Mouse (Mus musculus) kidney, postnatal 14 days (tissue): ENCODE data around the gene Dhx15.
A peak's percentile ranks its signal among the peaks of the same experiment; 100 is the strongest.
"Not testable (repeated sequence)": the region's sequence is repeated elsewhere in the genome, so short reads cannot be mapped to it uniquely, and the experiment has no call there.

Experiments
- DNase-seq: peaks from one replicate; pipeline ENCODE4 v3.0.0; 2022; ENCODE audit warnings: mixed read lengths

The Dhx15 gene

GRCm38 (mm10) chr5:52190371-52191179, at the start of gene Dhx15:
Gene Dhx15 (minus strand): TSS chr5:52190514.
- peak; percentile 97 for DNase-seq

DNA sequence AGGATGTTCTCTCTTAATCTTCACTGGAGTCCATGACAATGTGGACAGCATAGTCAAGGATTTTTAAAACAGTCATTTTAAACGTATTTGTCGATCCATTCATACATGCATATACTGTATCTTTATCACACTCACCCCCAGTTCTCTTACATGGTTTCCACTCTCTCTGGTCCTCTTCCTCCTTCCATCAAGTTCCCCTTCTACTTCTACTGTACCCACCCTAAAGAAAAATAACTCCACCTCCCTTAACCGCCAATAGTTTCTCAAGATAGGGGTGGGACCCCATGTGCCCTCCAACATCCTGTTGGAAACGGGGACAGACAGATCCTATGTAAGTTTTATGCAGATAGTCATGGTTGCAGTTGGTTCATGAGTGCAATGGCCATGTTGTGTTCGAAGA, 48.6 kb upstream of the Dhx15 start:
- no peak for DNase-seq

DNA sequence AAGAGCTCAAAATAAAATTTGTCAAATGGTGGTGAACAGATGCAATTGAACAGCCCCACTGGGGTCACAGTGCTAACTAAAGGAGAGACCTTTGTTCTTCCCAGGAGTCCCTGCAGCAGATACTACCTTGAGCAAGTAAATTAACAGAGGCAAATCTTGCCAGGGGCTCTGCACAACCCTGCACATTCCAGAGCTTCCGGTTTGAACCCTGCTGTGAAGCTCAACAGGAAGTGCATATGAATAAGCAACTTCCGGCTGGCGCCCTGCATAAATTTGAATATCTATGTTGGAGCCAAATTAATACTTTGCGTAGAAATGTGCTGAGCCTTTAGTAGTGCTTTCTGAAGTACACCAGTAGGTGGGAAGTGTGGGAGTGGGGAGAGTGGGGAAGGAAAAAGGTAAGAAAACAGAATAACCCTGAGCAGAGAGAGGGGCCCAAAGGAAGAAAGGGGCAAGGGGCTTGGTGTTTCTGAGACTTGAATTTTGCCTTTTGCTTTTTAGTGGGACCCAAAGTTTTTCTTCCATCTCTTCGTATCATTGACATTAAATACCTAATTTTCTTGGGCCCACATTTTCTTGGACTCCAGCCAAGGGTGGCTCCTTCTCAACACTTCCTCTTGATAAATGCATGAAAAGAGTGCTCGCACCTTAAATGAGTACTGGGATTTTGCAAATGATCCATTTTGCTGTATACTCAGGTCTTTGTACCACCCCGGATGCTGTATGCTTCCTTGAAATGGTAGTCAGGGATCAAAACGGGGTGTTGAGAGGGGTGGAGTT, 47.8 kb upstream of the Dhx15 start:
- peak; percentile 25 for DNase-seq

DNA sequence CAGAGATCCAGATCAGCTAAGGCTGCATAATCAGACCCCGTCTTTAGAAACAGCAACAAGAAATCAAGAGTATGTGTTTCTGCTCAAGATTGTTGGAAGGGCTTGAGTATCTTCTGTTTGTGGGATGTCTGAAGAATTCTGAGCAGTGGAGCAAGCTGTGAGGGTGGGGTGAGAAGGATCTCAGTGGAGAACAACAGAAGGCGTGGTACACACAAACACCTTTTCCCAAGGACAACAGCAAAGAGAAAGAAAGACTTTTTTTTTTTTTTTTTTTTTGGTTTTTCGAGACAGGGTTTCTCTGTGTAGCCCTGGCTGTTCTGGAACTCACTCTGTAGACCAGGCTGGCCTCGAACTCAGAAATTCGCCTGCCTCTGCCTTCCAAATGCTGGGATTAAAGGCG, 46.3 kb upstream of the Dhx15 start:
- DNase-seq, result not testable (repeated sequence)

DNA sequence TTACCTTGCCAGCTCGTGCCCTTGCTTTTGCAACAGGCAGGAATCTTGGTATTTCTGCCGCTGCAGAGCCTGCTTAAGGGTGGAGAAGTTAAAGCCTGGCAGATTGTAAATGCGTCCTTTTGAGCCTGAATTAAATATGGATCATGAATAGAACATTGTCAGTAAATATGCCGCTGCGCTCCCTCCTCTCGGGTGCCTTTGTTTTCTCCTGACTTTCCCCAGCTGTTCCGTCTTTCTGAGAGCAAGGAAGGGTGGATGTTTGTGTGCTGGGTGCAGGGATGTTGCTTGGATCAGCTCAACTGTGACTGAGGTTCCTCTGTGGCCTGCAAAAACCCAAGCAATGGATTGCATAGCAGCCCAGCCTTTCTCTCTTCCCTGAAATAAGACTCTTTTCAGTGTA, 44.3 kb upstream of the Dhx15 start:
- DNase-seq, result no peak

GRCm38 (mm10) chr5:52233891-52234290, 43.6 kb upstream of the Dhx15 start:
- no peak for DNase-seq

DNA sequence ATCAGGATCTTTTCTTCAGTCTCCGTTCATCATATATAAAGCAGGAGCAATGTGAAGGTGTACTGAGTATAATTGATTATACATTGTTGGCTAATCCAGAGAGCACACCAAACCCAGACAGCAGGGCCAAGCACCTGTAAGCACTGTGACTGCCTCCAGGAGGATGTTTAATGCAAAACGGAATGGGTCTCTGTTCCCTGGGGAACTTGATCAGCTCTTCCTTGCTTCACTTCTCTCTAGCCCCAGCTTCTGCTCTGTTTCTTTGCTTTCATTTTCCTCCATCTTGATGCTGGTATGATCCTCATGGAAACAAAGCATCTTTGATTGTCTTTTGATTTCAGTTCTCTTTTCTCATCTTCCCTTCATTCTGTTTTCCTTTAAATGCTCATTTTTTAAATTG, 42.3 kb upstream of the Dhx15 start:
- no peak for DNase-seq

- DNase-seq, result no peak
Observed at GRCm38 (mm10) chr5:52232199-52232598, 41.9 kb upstream of the Dhx15 start.

DNA sequence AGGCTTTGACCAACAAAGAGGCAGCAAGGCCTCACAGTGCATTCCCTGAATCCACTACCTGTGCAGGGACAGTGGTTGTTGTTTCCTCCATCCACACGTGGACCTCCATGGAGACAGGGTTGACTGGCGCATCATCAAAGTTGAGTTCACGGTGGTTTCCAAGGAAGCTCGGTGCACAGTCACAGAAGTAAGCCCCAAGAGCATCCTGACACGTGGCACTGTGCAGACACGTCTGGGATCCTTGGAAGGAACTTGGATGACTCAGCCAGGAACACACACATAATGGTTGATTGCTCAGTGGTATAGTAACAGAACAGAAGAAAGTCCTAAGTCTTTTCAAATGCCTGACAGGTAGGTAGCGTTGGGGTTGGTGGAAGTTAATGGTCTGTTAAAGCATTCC, 40.2 kb upstream of the Dhx15 start:
- DNase-seq, result no peak

DNA sequence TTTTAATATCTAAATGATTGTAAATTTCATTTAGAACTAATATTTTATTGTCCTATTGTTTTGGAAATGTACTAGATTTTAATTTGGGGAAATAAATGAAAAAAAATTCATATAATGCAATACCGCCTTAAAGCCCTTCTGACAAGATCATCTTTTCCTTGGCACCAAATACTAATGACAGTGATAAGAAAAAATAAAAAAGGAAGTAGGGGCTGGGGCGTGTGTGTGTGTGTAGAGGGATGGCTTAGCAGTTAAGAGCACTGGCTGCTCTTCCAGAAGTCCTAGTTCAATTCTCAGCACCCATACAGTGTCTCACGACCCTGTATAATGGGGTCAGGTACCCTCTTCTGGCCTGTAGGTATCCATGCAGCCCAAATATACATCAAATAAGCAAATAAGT, 36.4 kb upstream of the Dhx15 start:
- no peak for DNase-seq

DNA sequence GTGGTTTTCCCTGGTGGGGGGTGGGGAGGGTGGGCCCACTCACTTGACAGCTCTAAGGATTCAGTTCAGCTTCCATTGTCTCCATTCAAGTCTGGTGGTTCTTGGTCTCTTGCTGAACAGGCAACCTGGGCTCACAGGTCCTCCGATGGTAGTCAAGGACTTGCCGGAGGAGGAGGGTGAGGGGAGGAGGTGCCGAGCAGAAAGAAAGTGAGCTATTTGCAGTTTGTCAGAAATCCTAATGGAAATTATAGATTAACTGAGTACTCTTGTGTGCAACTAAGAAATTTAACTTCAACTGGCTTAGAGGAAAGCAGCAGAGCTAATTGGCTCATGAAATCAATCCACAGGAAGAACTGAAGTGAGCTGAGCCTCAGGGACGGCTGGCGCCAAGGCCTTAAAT, 31.3 kb upstream of the Dhx15 start:
- no peak for DNase-seq

- no peak for DNase-seq
Observed at GRCm38 (mm10) chr5:52220013-52220804, 29.9 kb upstream of the Dhx15 start.

DNA sequence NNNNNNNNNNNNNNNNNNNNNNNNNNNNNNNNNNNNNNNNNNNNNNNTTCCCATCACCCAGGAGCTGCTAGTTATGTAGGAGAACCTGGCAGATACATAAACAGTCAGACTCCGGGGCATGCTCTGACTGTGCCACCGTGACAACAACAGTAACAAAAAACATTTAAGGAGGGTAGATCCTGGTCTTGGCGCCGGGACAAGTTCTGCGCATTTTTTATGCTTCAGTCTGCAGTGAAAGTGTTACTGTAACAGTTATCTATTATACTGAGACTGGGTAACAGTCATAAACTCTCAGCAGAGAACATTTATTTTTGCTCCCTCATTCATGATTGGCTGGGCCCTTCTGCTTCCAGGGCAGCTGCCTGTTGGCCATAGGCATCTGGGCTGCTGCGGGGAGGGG, 27.9 kb upstream of the Dhx15 start:
- no peak for DNase-seq

DNA sequence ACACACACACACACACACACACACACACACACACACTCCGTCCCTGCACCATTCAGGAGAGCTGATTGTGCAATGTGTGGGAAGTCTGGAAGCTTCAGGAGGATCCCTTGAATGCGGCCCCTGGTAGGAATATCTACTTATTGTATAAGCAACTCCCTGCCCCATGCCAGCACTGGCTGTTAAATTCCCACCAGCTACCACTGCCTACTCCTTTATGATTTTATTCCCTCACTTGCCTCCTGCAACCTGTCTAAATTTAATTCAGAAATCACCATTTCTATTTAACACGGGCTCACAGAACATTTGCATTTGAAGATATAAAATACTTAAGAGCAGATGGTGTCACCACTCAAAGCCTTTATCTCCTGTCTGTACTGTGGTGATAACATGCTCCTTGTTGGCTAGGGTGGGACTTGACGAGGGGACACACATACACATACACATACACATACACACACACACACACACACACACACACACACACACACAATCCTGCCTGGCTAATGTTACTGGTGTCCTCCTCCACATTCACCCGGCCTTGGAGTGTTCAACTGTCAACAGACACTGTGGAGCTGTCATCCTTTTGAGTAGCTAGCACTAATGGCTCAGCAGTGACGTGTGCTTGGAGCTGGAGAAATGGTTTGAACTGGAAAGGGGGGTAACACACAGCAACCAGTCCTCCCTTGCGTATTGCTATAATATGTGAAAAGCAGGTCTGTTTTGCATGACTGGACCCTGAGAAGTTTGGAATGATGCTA, 23.0 kb upstream of the Dhx15 start:
- no peak for DNase-seq

DNA sequence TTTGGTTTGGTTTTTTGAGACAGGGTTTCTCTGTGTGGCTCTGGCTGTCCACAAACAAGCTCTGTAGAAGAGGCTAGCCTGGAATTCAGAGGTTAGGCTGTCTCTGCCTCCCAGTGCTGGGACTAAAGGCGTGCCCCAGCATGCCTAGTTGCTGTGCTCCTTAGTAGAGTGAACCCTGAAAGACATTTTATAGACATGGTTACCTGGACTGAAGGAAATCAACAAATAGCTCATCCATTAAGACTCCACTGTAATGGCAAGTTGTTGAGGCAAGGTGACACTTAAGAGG, 810 bp upstream of the Dhx15 start:
- DNase-seq, result no peak

DNA sequence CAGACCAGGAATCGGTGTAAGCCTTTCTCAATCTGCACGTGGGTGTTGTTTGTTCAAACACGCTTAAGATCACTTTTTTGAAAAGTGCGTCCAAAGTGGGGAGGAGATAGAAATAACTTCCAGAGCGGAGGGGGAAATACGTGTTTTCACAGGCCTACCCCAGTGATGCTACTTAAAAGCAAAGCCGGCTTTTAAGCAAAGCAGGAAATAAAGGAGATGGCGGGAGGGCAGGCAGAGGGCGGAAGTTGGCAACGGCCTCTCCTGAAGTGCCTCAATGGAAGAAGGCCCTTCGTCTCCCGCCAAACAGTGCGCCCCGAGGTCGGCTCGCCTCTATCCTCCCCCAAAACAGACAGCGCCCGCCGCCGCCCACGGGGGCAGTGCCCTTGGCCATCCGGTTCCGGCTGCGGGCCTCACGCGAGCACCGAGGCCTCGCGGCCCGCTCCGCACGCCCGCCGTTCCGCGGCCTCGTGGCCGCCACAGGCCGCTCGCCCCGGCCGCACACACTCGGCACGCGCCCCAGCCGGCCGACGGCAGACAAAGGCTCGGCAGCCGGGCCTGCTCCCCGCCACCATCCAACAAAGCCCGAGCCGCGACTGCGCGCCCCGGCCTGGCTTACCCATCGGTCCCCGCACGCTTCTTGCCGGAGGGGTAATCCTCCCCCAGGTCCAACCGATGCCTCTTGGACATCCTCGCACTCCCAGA, 499 bp downstream of the Dhx15 start:
- DNase-seq, result peak; percentile 67

GRCm38 (mm10) chr5:52188206-52188605, 2.1 kb downstream of the Dhx15 start:
- no peak for DNase-seq

- DNase-seq, result no peak
Observed at GRCm38 (mm10) chr5:52177326-52177725, 13.0 kb downstream of the Dhx15 start.

GRCm38 (mm10) chr5:52168468-52168867, 21.8 kb downstream of the Dhx15 start:
- DNase-seq, result no peak

- DNase-seq, result no peak
Observed at GRCm38 (mm10) chr5:52149138-52149537, 41.2 kb downstream of the Dhx15 start.

- no peak for DNase-seq
Observed at GRCm38 (mm10) chr5:52147141-52147540, 43.2 kb downstream of the Dhx15 start.

DNA sequence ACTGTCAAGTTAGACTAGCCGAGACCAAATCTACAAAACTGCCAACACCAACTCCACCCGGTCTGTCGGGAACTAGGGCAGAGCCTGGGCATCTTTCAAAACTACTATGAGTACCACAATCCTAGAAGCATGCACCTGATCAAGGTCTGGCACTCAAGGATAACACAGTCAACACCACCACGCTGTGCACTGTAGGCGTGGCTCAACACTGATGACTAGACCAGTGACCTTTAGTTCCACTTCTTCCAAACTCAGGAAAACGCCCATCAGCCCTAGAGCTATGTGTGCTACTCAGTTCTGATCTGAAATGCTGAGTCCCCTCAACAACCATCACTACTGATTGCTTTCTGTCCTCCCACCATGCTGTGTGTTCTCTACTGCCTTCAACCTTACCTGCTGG, 44.6 kb downstream of the Dhx15 start:
- DNase-seq, result no peak
